Mouse (Mus musculus): ENCODE measurements at regions not wholly inside any gene's neighbourhood (a gene's known extent, or its start where the extent isn't known, plus 50 kb on each side); places are given as distances from the start of the nearest gene placed in this dataset.

- DNase-seq: no peak
These were observed 259.6 kb downstream of the Ndufa4 start for GRCm38 (mm10) chr6:11647651-11648050.

GRCm38 (mm10) chr6:11613331-11613730 is 294.0 kb downstream of the Ndufa4 start:
- DNase-seq: peak; percentile 78 to 90

GRCm38 (mm10) chr6:11608214-11608613 is 299.1 kb downstream of the Ndufa4 start:
- no peak for DNase-seq

GRCm38 (mm10) chr6:11607696-11608095 is 299.6 kb downstream of the Ndufa4 start:
- no peak for DNase-seq

GRCm38 (mm10) chr6:11606055-11606454 is 301.2 kb downstream of the Ndufa4 start:
- DNase-seq: peak in 1 of 2 experiments; percentile 6

- DNase-seq: peak; percentile 14 to 37
These were observed 301.8 kb downstream of the Ndufa4 start for GRCm38 (mm10) chr6:11605526-11605925.

GRCm38 (mm10) chr6:11594936-11595335 is 312.4 kb downstream of the Ndufa4 start:
- peak; percentile 73 to 85 for DNase-seq

GRCm38 (mm10) chr6:11593583-11594271 is 313.6 kb downstream of the Ndufa4 start:
- DNase-seq: peak; percentile 78 to 82

GRCm38 (mm10) chr6:11576091-11576490 is 331.2 kb downstream of the Ndufa4 start:
- peak; percentile 64 to 66 for DNase-seq

- no peak for DNase-seq
These were observed 342.1 kb downstream of the Ndufa4 start for GRCm38 (mm10) chr6:11565246-11565645.

- no peak for DNase-seq
These were observed 356.8 kb downstream of the Ndufa4 start for GRCm38 (mm10) chr6:11550473-11550872.

- no peak for DNase-seq
These were observed 360.0 kb downstream of the Ndufa4 start for GRCm38 (mm10) chr6:11547318-11547717.

GRCm38 (mm10) chr6:11534930-11535880 is 372.1 kb downstream of the Ndufa4 start:
- DNase-seq: peak; percentile 3 to 7

GRCm38 (mm10) chr6:11503136-11503535 is 404.2 kb downstream of the Ndufa4 start:
- no peak for DNase-seq

- DNase-seq: no peak
These were observed 412.9 kb downstream of the Ndufa4 start for GRCm38 (mm10) chr6:11494427-11494826.

- peak; percentile 1 to 2 for DNase-seq
These were observed 430.3 kb downstream of the Ndufa4 start for GRCm38 (mm10) chr6:11476950-11477349.
